Mouse (Mus musculus) lung, adult 2 months (tissue): ENCODE measurements around the gene Cpa3.

ENCODE experiments used
- CTCF ChIP-seq: fragments of 200-500 bp; IDR thresholded peaks from 2 replicates; pipeline ENCODE4 v1.5.1; 2011; ENCODE audit warnings: mild to moderate bottlenecking, low read length, control low read depth; ENCODE audit not compliant: insufficient read depth
- POLR2A ChIP-seq: fragments of 200-500 bp; IDR thresholded peaks from 2 replicates; pipeline ENCODE4 v1.6.1; 2011; ENCODE audit warnings: low read depth, mild to moderate bottlenecking, control low read depth, low read length, borderline replicate concordance; ENCODE audit errors: extremely low read depth

DNA sequence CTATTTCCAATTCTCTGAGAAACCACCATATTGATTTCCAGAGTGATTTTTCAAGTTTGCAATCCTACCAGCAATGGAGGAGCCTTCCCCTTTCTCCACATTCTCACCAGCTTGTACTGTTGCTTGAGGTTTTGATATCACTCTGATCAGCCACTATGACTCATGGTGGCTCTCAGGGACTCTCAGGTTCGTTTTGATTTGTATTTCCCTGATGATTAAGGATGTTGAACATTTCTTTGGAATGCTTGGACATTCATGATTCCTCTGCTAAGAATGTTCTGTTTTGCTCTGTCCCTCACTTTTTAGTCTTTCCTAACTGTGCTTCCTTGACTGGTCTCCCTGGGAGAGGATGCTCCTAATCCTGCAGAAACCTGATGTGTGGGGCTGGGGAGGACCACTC lies 39.8 kb upstream of the Cpa3 start:
- no peak for TF ChIP-seq CTCF
- no peak for TF ChIP-seq POLR2A
